Mouse (Mus musculus) frontal cortex, postnatal 25 days (tissue): ENCODE results near the gene Mrpl39.

Experiments used
- DNase-seq, 2 experiments: peaks; one replicate each; pipeline ENCODE4 v3.0.0; 2022; ENCODE audit warnings: low spot score in 2 of 2

Mrpl39 gene

GRCm38 (mm10) chr16:84698708-84699107 lies 36.8 kb downstream of the Mrpl39 start:
- no peak for DNase-seq

- DNase-seq: no peak
These were observed 39.4 kb downstream of the Mrpl39 start for GRCm38 (mm10) chr16:84696178-84696577.

- no peak for DNase-seq
These were observed 53.6 kb downstream of the Mrpl39 start for GRCm38 (mm10) chr16:84681991-84682390.

- no peak for DNase-seq
These were observed 54.8 kb downstream of the Mrpl39 start for GRCm38 (mm10) chr16:84680760-84681159.

GRCm38 (mm10) chr16:84677292-84677691 lies 58.2 kb downstream of the Mrpl39 start:
- DNase-seq: no peak
